Mouse (Mus musculus): ENCODE results near the gene Acox1.

DNA sequence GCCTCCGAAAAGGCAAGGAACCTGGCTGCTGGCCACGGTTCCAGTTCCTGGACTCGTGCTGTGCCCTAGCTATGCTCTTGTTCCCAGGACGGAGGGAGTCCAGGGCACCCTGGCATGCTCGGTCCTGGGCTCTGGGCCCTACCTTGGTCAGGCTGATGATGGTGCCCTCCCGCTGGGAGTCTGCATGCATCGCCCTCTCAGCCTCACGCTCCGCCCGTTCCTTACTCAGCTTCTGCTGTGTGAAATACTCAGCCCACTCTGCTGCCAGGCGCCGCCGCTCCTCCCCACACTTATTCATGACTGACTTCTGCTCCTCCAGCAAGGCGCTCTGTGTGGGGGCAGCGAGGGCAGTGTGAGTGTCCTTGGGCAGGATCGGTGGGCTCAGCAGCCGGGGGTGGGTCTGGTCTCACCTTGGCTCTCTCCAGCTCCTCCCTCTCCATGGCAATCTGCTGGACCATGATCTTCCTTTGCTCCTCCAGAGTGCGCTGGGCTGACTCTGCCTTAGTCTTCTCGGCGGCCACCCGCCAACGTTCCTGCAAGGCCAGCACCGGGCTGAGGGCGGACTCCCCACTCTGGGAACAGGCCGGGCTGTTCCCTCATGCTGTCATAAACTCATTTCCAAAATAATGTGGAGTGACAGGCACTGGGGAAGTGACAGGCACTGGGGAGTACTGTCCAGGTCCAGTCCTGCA is 52.4 kb downstream of the Acox1 start:
- TF ChIP-seq CTCF (IDR thresholded peaks at IDR 0.05 in 2 of 3, conservative IDR thresholded peaks at IDR 0.05 in 1 of 3; ENCODE audit: control insufficient read depth in 1 of 3, insufficient read depth in 1 of 3, low read depth in 2 of 3, low read length in 3 of 3, poor library complexity in 1 of 3, severe bottlenecking in 1 of 3) (no peak), MXI1 (IDR thresholded peaks at IDR 0.05; ENCODE audit: low read depth, low read length) (no peak), MAFK (IDR thresholded peaks at IDR 0.05; ENCODE audit: borderline replicate concordance, low read depth, low read length) (no peak), TCF12 (IDR thresholded peaks at IDR 0.05; ENCODE audit: low read depth, low read length) (no peak)
